Mouse (Mus musculus): Measurements from ENCODE around the gene Araf. TPM values are rescaled to one million over a fixed set of nuclear protein-coding genes. Genes with fewer than 3 reads are reported as not detected.

Araf gene
- polyA plus RNA-seq, 1 experiment from 2014 or later, result 53.5 TPM

GRCm38 (mm10) chrX:20869203-20869602, 71.6 kb downstream of the Araf start:
- no peaks in the 10 kb centered on the region for H3K79me2 ChIP-seq (ENCODE audit: inconsistent target)
- H3K27ac ChIP-seq, result no peak overlapping the region
- no peaks in the 10 kb centered on the region for H3K36me3 ChIP-seq (ENCODE audit: inconsistent target)
- 78% methylated on average over 1 of the region's 1 CpGs for WGBS (ENCODE audit: missing documents)
- no peak overlapping the region for H3K4me3 ChIP-seq (ENCODE audit: inconsistent target)

- Histone ChIP-seq H3K79me2 (ENCODE audit: inconsistent target) (no peaks in the 10 kb centered on the region), H3K36me3 (ENCODE audit: inconsistent target) (no peaks in the 10 kb centered on the region), H3K4me3 (ENCODE audit: inconsistent target) (no peak within 1 kb of the TSS), H3K27ac (no peak within 1 kb of the TSS)
- 26% methylated on average over 15 of the region's 18 CpGs for WGBS (ENCODE audit: missing documents)
These were observed 72.4 kb downstream of the Araf start, which contains the start of gene Timp1 for GRCm38 (mm10) chrX:20869962-20870513. Gene Timp1, plus strand, starts transcription at chrX:20870166.

- H3K27ac ChIP-seq, result no peak overlapping the region
- WGBS (ENCODE audit: missing documents), result 68% methylated on average over 10 of the region's 11 CpGs
- H3K79me2 ChIP-seq (ENCODE audit: inconsistent target), result no peaks in the 10 kb centered on the region
- no peaks in the 10 kb centered on the region for H3K36me3 ChIP-seq (ENCODE audit: inconsistent target)
- no peak overlapping the region for H3K4me3 ChIP-seq (ENCODE audit: inconsistent target)
These were observed 75.4 kb downstream of the Araf start for GRCm38 (mm10) chrX:20872928-20873500.

GRCm38 (mm10) chrX:20875241-20875640, 77.6 kb downstream of the Araf start:
- no peaks in the 10 kb centered on the region for H3K79me2 ChIP-seq (ENCODE audit: inconsistent target)
- no peak overlapping the region for H3K4me3 ChIP-seq (ENCODE audit: inconsistent target)
- H3K36me3 ChIP-seq (ENCODE audit: inconsistent target), result no peaks in the 10 kb centered on the region
- no peak overlapping the region for H3K27ac ChIP-seq
- 83% methylated on average over 3 of the region's 3 CpGs for WGBS (ENCODE audit: missing documents)

GRCm38 (mm10) chrX:20910074-20910473, 112.5 kb downstream of the Araf start:
- Histone ChIP-seq H3K27ac (no peak overlapping the region), H3K4me3 (ENCODE audit: inconsistent target) (no peak overlapping the region), H3K79me2 (ENCODE audit: inconsistent target) (no peaks in the 10 kb centered on the region), H3K36me3 (ENCODE audit: inconsistent target) (no peaks in the 10 kb centered on the region)
- 58% methylated on average over 2 of the region's 3 CpGs for WGBS (ENCODE audit: missing documents)

Other genes starting within 250 kb of the Araf start
- gene Rgn, start 248.0 kb upstream of the Araf start, polyA plus RNA-seq (2018), result not detected in 3 replicates
- 15.1 to 22.1 TPM (median 20.8 TPM) in 3 replicates for gene Rbm10, start 180.3 kb upstream of the Araf start, polyA plus RNA-seq (2018)
- 51.7 to 118 TPM (median 93.0 TPM) in 3 replicates for gene Ndufb11, start 180.2 kb upstream of the Araf start, polyA plus RNA-seq (2018)
- gene Uba1, start 139.5 kb upstream of the Araf start, polyA plus RNA-seq (2018), result 132 to 239 TPM (median 169 TPM) in 3 replicates
- gene Cdk16, start 109.9 kb upstream of the Araf start, polyA plus RNA-seq (2018), result 25.7 to 45.0 TPM (median 39.9 TPM) in 3 replicates
- gene Usp11, start 93.9 kb upstream of the Araf start, polyA plus RNA-seq (2018), result 2.1 to 5.9 TPM (median 4.1 TPM) in 3 replicates
- 0.29 to 1.4 TPM (median 1.1 TPM) in 3 replicates for gene Timp1, start 72.4 kb downstream of the Araf start, polyA plus RNA-seq (2018)
- 6.8 to 30.6 TPM (median 13.5 TPM) in 3 replicates for gene Syn1, start 123.2 kb downstream of the Araf start, polyA plus RNA-seq (2018)
- gene Cfp, start 133.7 kb downstream of the Araf start, polyA plus RNA-seq (2018), result 647 to 949 TPM (median 687 TPM) in 3 replicates
- gene Elk1, start 152.8 kb downstream of the Araf start, polyA plus RNA-seq (2018), result 12.2 to 13.0 TPM (median 12.2 TPM) in 3 replicates
- 17.1 to 20.2 TPM (median 18.6 TPM) in 3 replicates for gene Uxt, start 164.2 kb downstream of the Araf start, polyA plus RNA-seq (2018)

Data from macrophage (primary cell).